Mouse (Mus musculus): ENCODE measurements around the gene Sult2a6. TPM values are rescaled to one million over a fixed set of nuclear protein-coding genes. Genes with fewer than 3 reads are reported as not detected.

Sult2a6 gene
- polyA plus RNA-seq (2014; fragmentation: Nextera tagmentation; extraction: Ambion mirVana): not detected in 2 replicates

- Histone ChIP-seq H3K4me2 (no peak within 1 kb of the TSS), H3K4me1 (ENCODE audit: control insufficient read depth, insufficient read depth, low read length) (no peaks in the 10 kb centered on the region), H3K36me3 (ENCODE audit: control insufficient read depth, insufficient read depth, low read length) (no peaks in the 10 kb centered on the region), H3K27me3 (ENCODE audit: control insufficient read depth, insufficient read depth, low read length) (no peaks in the 10 kb centered on the region), H3K9ac (ENCODE audit: low read length) (no peak within 1 kb of the TSS), H3K4me3 (ENCODE audit: low read depth, low read length) (no peak within 1 kb of the TSS), H3K27ac (ENCODE audit: low read depth, low read length) (no peak within 1 kb of the TSS), H3K9me3 (ENCODE audit: control insufficient read depth, low read length) (peaks cover 2% of the 10 kb centered on the region; the same call in 1 of the 2 replicates)
- ATAC-seq (ENCODE audit: low FRiP score) (no peak), DNase-seq (ENCODE audit: low spot score, missing footprints) (no peak)
- 89% methylated on average over 2 of the region's 2 CpGs for WGBS
These were observed at the start of gene Sult2a6 for GRCm38 (mm10) chr7:14254770-14255169. TSS of gene Sult2a6 (minus strand) at chr7:14254870.

- Histone ChIP-seq H3K27me3 (ENCODE audit: control insufficient read depth, insufficient read depth, low read length) (no peaks in the 10 kb centered on the region), H3K4me2 (no peak overlapping the region), H3K4me1 (ENCODE audit: control insufficient read depth, insufficient read depth, low read length) (no peaks in the 10 kb centered on the region), H3K27ac (ENCODE audit: low read depth, low read length) (no peak overlapping the region), H3K4me3 (ENCODE audit: low read depth, low read length) (no peak overlapping the region), H3K36me3 (ENCODE audit: control insufficient read depth, insufficient read depth, low read length) (no peaks in the 10 kb centered on the region), H3K9ac (ENCODE audit: low read length) (no peak overlapping the region), H3K9me3 (ENCODE audit: control insufficient read depth, low read length) (no peaks in the 10 kb centered on the region; the same call in 1 of the 2 replicates)
- DNase-seq (ENCODE audit: low spot score, missing footprints): no peak
- no peak for ATAC-seq (ENCODE audit: low FRiP score)
These were observed 39.4 kb downstream of the Sult2a6 start for GRCm38 (mm10) chr7:14215231-14215630.

GRCm38 (mm10) chr7:14203417-14203816, 51.3 kb downstream of the Sult2a6 start:
- H3K4me2 ChIP-seq: no peak overlapping the region
- WGBS: 80% methylated on average over 2 of the region's 2 CpGs
- no peaks in the 10 kb centered on the region for H3K36me3 ChIP-seq (ENCODE audit: control insufficient read depth, insufficient read depth, low read length)
- peaks cover 3% of the 10 kb centered on the region; the same call in 1 of the 2 replicates for H3K9me3 ChIP-seq (ENCODE audit: control insufficient read depth, low read length)
- H3K27me3 ChIP-seq (ENCODE audit: control insufficient read depth, insufficient read depth, low read length): no peaks in the 10 kb centered on the region
- no peak for DNase-seq (ENCODE audit: low spot score, missing footprints)
- H3K4me1 ChIP-seq (ENCODE audit: control insufficient read depth, insufficient read depth, low read length): no peaks in the 10 kb centered on the region
- ATAC-seq (ENCODE audit: low FRiP score): no peak
- H3K9ac ChIP-seq (ENCODE audit: low read length): no peak overlapping the region
- no peak overlapping the region for H3K27ac ChIP-seq (ENCODE audit: low read depth, low read length)
- H3K4me3 ChIP-seq (ENCODE audit: low read depth, low read length): no peak overlapping the region

- no peak overlapping the region for H3K9ac ChIP-seq (ENCODE audit: low read length)
- DNase-seq (ENCODE audit: low spot score, missing footprints) (no peak), ATAC-seq (ENCODE audit: low FRiP score) (no peak)
- H3K36me3 ChIP-seq (ENCODE audit: control insufficient read depth, insufficient read depth, low read length): no peaks in the 10 kb centered on the region
- no peak overlapping the region for H3K27ac ChIP-seq (ENCODE audit: low read depth, low read length)
- no peak overlapping the region for H3K4me3 ChIP-seq (ENCODE audit: low read depth, low read length)
- H3K9me3 ChIP-seq (ENCODE audit: control insufficient read depth, low read length): no peaks in the 10 kb centered on the region
- H3K4me1 ChIP-seq (ENCODE audit: control insufficient read depth, insufficient read depth, low read length): no peaks in the 10 kb centered on the region
- H3K4me2 ChIP-seq: no peak overlapping the region
- no peaks in the 10 kb centered on the region for H3K27me3 ChIP-seq (ENCODE audit: control insufficient read depth, insufficient read depth, low read length)
These were observed 52.2 kb downstream of the Sult2a6 start for GRCm38 (mm10) chr7:14202487-14202886.

Other genes starting within 250 kb of the Sult2a6 start
- gene Sult2a3, start 131.8 kb downstream of the Sult2a6 start, polyA plus RNA-seq (2014; fragmentation: Nextera tagmentation; extraction: Ambion mirVana): not detected in 2 replicates
- not detected in 2 replicates for gene Obox8, start 78.7 kb upstream of the Sult2a6 start, polyA plus RNA-seq (2014; fragmentation: Nextera tagmentation; extraction: Ambion mirVana)
- not detected in 2 replicates for gene Sult2a8, start 191.9 kb upstream of the Sult2a6 start, polyA plus RNA-seq (2014; fragmentation: Nextera tagmentation; extraction: Ambion mirVana)
- not detected in 2 replicates for gene Sult2a7, start 239.4 kb upstream of the Sult2a6 start, polyA plus RNA-seq (2014; fragmentation: Nextera tagmentation; extraction: Ambion mirVana)